15 mouse cellular contexts compared by ENCODE assay signal in genomic region chr19:49372921-49373320, GRCm38 (mm10).
DNase-seq lines count a peak whose midpoint lies in the region; TF ChIP-seq lines count a peak whose summit lies in the region.
"Had no signal": no experiment of that assay in that cellular context is flagged by ENCODE, and none has a peak within 500 bp of the region (broad histone marks: within the 10 kb centered on the region; RNA-seq: fewer than 3 reads in every experiment).

No protein-coding gene starts in this region.

- no peak for TF ChIP-seq POLR2A in liver, adult 2 months (IDR thresholded peaks at IDR 0.05; ENCODE audit: extremely low read depth, insufficient read depth, low read length)

- 10% methylated on average over 1 of the region's 1 CpGs for WGBS in liver, adult 2 months

- H3K9ac ChIP-seq in liver, adult 2 months (ENCODE audit: low read depth, low read length): no peak overlapping the region

- peaks cover 22% of the 10 kb centered on the region for H3K4me1 ChIP-seq in liver, adult 2 months (ENCODE audit: control insufficient read depth, insufficient read depth, low read length)

- peak; percentile 94 for DNase-seq in liver, adult 2 months (ENCODE audit: extremely low read depth, low read depth, low spot score)
- no peak for DNase-seq in liver
- DNase-seq: adrenal gland, adult 2 months; adrenal gland, adult 8-10 months; adrenal gland, postnatal 10 days; adrenal gland, postnatal 14 days; adrenal gland, postnatal 25 days; adrenal gland, postnatal 36 days; B cell, adult 2 months; cerebellum, adult 11 months; cerebellum, adult 11-12 months; cerebellum, adult 18-20 months; cerebellum, adult 2 months had no signal

- no peaks in the 10 kb centered on the region for H3K79me2 ChIP-seq in liver, adult 2 months (ENCODE audit: control insufficient read depth, insufficient read depth, low read length)

- no peaks in the 10 kb centered on the region for H3K36me3 ChIP-seq in liver, adult 2 months (ENCODE audit: control insufficient read depth, insufficient read depth, low read length)
- H3K36me3 ChIP-seq: G1E had no signal

- H3K27ac ChIP-seq in liver, adult 2 months (replicated peaks; ENCODE audit: insufficient read depth, low read depth, low read length): peak overlapping the region; percentile 29

- no peak overlapping the region for H3K4me3 ChIP-seq in liver, adult 2 months (ENCODE audit: insufficient read depth, low read depth, low read length)

- H3K27me3 ChIP-seq in liver, adult 2 months (ENCODE audit: control insufficient read depth, insufficient read depth, low read length): no peaks in the 10 kb centered on the region; the same call in 1 of the 2 replicates
- H3K27me3 ChIP-seq: CH12.LX had no signal

- no peak for TF ChIP-seq CTCF in liver, adult 2 months (IDR thresholded peaks at IDR 0.05; ENCODE audit: low read depth, low read length)
